Mouse (Mus musculus) E14TG2a.4 (cell line): ENCODE measurements around the gene Spr.

Experiments
- CTCF ChIP-seq: conservative IDR thresholded peaks from 2 replicates; pipeline ENCODE4 v1.5.1; 2014; ENCODE audit warnings: low read length
- NANOG ChIP-seq: IDR thresholded peaks from 2 replicates; pipeline ENCODE4 v1.6.1; 2014; ENCODE audit warnings: borderline replicate concordance, low read length, mixed read lengths
- POU5F1 ChIP-seq: IDR thresholded peaks from 2 replicates; pipeline ENCODE4 v1.6.1; 2014; ENCODE audit warnings: low read length, borderline replicate concordance

- no peak for TF ChIP-seq CTCF
- no peak for TF ChIP-seq NANOG
- no peak for TF ChIP-seq POU5F1
These were observed 27.9 kb upstream of the Spr start for GRCm38 (mm10) chr6:85165440-85165921.
